Mouse (Mus musculus) cerebellum, adult 2 months (tissue): ENCODE measurements around the gene Ggcx. TPM values are rescaled to one million over a fixed set of nuclear protein-coding genes. Genes with fewer than 3 reads are reported as not detected.

ENCODE experiments used
- DNase-seq, 2 experiments: peaks; one replicate each; pipeline ENCODE4 v3.0.0; 2021
- H3K27ac ChIP-seq: fragments of 200-500 bp; 2 replicates; pipeline ENCODE4 v1.5.1; 2012; ENCODE audit warnings: low read length, control low read depth, inconsistent platforms; ENCODE audit not compliant: insufficient read depth
- H3K27me3 ChIP-seq: fragments of 200-500 bp; 2 replicates; pipeline ENCODE4 v1.6.1; 2012; ENCODE audit warnings: inconsistent platforms, mild to moderate bottlenecking, low read length, moderate library complexity; ENCODE audit not compliant: control insufficient read depth, insufficient read depth
- H3K4me1 ChIP-seq: fragments of 200-500 bp; 2 replicates; pipeline ENCODE4 v1.6.1; 2011; ENCODE audit warnings: low read length; ENCODE audit not compliant: control insufficient read depth, insufficient read depth
- H3K4me3 ChIP-seq: fragments of 200-500 bp; replicated peaks from 2 replicates; pipeline ENCODE3; 2011; ENCODE audit warnings: mild to moderate bottlenecking, low read depth, low read length, control low read depth; ENCODE audit not compliant: insufficient read depth
- CTCF ChIP-seq: fragments of 200-500 bp; IDR thresholded peaks from 2 replicates; pipeline ENCODE4 v1.5.1; 2011; ENCODE audit warnings: low read depth, mild to moderate bottlenecking, control low read depth, low read length, moderate library complexity, borderline replicate concordance; ENCODE audit not compliant: insufficient read depth
- POLR2A ChIP-seq: fragments of 200-500 bp; IDR thresholded peaks from 2 replicates; pipeline ENCODE4 v1.6.1; 2011; ENCODE audit warnings: low read length, control low read depth, borderline replicate concordance; ENCODE audit not compliant: insufficient read depth
- WGBS: fragments of 180-500 bp; shearing (Covaris S2); methylation state at CpG from one replicate; pipeline ENCODE4 v1.1.7; 2018; 5-methylcytosine and 5-hydroxymethylcytosine counted together
- polyA plus RNA-seq: library from polyadenylated mRNA; depleted of rRNA; stranded (reverse); fragments of >200 nt; gene quantifications from 2 replicates; pipeline ENCODE4 v1.2.3, GENCODE M21; 2012

Gene Ggcx
- polyA plus RNA-seq, 1 experiment = 23.5 TPM

- 84% methylated on average over 6 of the region's 6 CpGs for WGBS
- Histone ChIP-seq H3K27me3 (no peaks in the 10 kb centered on the region; the same call in 1 of the 2 replicates), H3K4me3 (no peak overlapping the region), H3K27ac (no peak overlapping the region), H3K4me1 (no peaks in the 10 kb centered on the region)
- no peak for TF ChIP-seq POLR2A
- TF ChIP-seq CTCF = no peak
- DNase-seq = no peak
Observed at GRCm38 (mm10) chr6:72382494-72382893, 31.6 kb upstream of the Ggcx start.

- Histone ChIP-seq H3K27ac (no peak overlapping the region), H3K27me3 (no peaks in the 10 kb centered on the region; the same call in 1 of the 2 replicates), H3K4me3 (no peak overlapping the region), H3K4me1 (no peaks in the 10 kb centered on the region)
- no peak for DNase-seq
- 78% methylated on average over 6 of the region's 6 CpGs for WGBS
- TF ChIP-seq CTCF (no peak), POLR2A (no peak)
Observed at GRCm38 (mm10) chr6:72383142-72383820, 30.8 kb upstream of the Ggcx start.

GRCm38 (mm10) chr6:72383952-72384351, 30.2 kb upstream of the Ggcx start:
- no peak for DNase-seq
- Histone ChIP-seq H3K27me3 (no peaks in the 10 kb centered on the region; the same call in 1 of the 2 replicates), H3K4me3 (no peak overlapping the region), H3K27ac (no peak overlapping the region), H3K4me1 (0 out of 2 replicates have a peak, but pooled peaks cover 2% of the 10 kb centered on the region)
- 91% methylated on average over 7 of the region's 7 CpGs for WGBS
- TF ChIP-seq CTCF (no peak), POLR2A (no peak)

DNA sequence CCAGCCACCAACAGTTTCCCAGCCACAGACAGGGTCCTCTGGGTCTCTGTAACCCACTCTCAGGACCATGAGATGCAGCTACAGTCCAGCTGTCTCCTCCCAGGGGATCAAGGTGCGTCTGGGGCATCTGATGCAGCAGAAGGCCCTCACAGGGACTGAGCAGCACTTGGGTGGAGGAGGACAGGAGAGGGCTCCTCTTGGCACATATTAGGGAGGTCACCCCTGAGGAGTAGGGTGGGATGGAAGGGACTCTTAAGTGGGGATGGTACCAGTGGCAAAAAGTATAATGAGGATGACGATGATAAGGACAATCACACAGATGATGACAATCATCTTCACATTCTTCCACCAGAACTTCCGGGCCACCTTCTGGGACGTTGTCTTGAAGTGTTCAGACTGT, 28.9 kb upstream of the Ggcx start:
- H3K27me3 ChIP-seq = no peaks in the 10 kb centered on the region; the same call in 1 of the 2 replicates
- no peak for DNase-seq
- TF ChIP-seq POLR2A (no peak), CTCF (no peak)
- no peak overlapping the region for H3K4me3 ChIP-seq
- H3K4me1 ChIP-seq = 0 out of 2 replicates have a peak, but pooled peaks cover 3% of the 10 kb centered on the region
- 87% methylated on average over 4 of the region's 4 CpGs for WGBS
- no peak overlapping the region for H3K27ac ChIP-seq

- no peak overlapping the region for H3K4me3 ChIP-seq
- WGBS = 89% methylated on average over 2 of the region's 2 CpGs
- H3K27me3 ChIP-seq = no peaks in the 10 kb centered on the region
- no peak for DNase-seq
- 0 out of 2 replicates have a peak, but pooled peaks cover 3% of the 10 kb centered on the region for H3K4me1 ChIP-seq
- no peak overlapping the region for H3K27ac ChIP-seq
- TF ChIP-seq POLR2A (no peak), CTCF (no peak)
Observed at GRCm38 (mm10) chr6:72386561-72386960, 27.5 kb upstream of the Ggcx start.

- no peak for DNase-seq
- H3K27me3 ChIP-seq = no peaks in the 10 kb centered on the region
- H3K27ac ChIP-seq = no peak overlapping the region
- H3K4me3 ChIP-seq = no peak overlapping the region
- TF ChIP-seq POLR2A (no peak), CTCF (no peak)
- 72% methylated on average over 3 of the region's 3 CpGs for WGBS
- 0 out of 2 replicates have a peak, but pooled peaks cover 3% of the 10 kb centered on the region for H3K4me1 ChIP-seq
Observed at GRCm38 (mm10) chr6:72387816-72388215, 26.3 kb upstream of the Ggcx start.

GRCm38 (mm10) chr6:72388266-72388665, 25.8 kb upstream of the Ggcx start:
- Histone ChIP-seq H3K4me1 (0 out of 2 replicates have a peak, but pooled peaks cover 3% of the 10 kb centered on the region), H3K4me3 (no peak overlapping the region), H3K27me3 (no peaks in the 10 kb centered on the region), H3K27ac (no peak overlapping the region)
- no peak for DNase-seq
- TF ChIP-seq POLR2A (no peak), CTCF (no peak)
- WGBS = 82% methylated on average over 10 of the region's 10 CpGs

- Histone ChIP-seq H3K27me3 (no peaks in the 10 kb centered on the region), H3K4me3 (no peak overlapping the region), H3K27ac (no peak overlapping the region), H3K4me1 (0 out of 2 replicates have a peak, but pooled peaks cover 3% of the 10 kb centered on the region)
- DNase-seq = no peak
- 94% methylated on average over 6 of the region's 6 CpGs for WGBS
- TF ChIP-seq POLR2A (no peak), CTCF (no peak)
Observed at GRCm38 (mm10) chr6:72388791-72389329, 25.2 kb upstream of the Ggcx start.
